Mouse (Mus musculus) lung, postnatal 36 days (tissue): ENCODE results near the gene Tas2r121.
"Not testable (repeated sequence)": the region's sequence is repeated elsewhere in the genome, so short reads cannot be mapped to it uniquely, and the experiment has no call there.

Experiments
- DNase-seq: peaks from one replicate; pipeline ENCODE4 v3.0.0; 2022; ENCODE audit warnings: mixed read lengths

Gene Tas2r121

DNA sequence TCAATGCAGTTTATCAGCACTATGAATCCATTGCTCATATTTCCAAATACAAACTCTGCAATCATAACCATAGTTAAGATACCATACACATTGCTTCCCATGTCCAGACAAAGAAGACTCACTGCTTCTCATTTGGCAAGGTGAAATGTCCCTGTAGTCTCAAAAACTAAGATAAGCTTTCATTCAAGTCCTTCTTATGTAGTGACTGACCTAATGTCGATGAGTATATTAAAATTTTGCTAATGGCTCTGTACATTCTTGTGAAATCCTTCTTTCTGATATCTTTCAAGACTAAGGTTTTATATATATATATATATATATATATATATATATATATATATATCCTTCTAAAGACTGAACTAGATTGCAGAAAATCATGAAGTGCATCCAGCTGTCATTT, at the start of gene Tas2r121:
TSS of gene Tas2r121 (minus strand) at position 101 of the 400 bp plus-strand sequence.
- DNase-seq, result no peak

DNA sequence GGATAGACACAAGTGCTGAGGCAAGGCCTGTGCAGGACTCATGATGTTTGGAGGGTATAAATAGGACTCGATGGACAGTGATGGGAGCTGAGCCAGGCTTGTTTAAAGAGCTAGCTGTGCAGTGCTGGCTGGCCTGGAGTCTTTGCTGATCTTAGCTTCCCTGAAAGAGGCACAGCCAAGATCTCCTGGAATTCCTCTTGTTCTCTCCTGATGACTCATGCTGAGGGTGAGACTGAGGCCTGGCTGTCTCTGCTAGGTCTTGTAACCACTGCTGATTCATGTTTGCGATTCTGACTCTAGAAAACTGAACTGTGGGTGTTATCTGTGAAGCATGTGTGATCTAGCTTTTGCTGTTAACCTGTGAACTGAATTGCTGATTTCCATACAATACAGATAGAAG, 49.4 kb upstream of the Tas2r121 start:
- no peak for DNase-seq

GRCm38 (mm10) chr6:132737935-132738334, 37.1 kb upstream of the Tas2r121 start, which contains the start of gene Tas2r115:
Gene Tas2r115 (minus strand): TSS chr6:132738035.
- no peak for DNase-seq

DNA sequence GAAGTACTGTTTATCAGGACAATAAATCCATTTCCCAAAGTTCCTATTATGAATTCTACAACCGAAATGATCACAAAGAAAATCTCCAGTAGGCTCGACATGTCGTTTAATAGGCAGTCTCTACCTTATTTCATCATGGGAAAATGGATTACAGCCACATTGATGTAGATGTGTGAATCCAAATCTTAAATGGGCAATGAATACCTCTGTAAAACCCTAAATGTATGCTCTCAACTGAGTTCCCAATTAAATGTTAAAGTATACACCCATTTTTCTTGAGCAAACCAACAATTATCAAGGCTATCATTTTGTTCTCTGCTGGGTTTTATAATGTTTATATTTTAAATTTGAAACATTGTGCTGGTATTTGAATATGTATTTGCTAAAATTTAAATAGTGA, 11.0 kb upstream of the Tas2r121 start, which contains the start of gene Tas2r122:
TSS of gene Tas2r122 (minus strand) at position 101 of the 400 bp plus-strand sequence.
- no peak for DNase-seq

DNA sequence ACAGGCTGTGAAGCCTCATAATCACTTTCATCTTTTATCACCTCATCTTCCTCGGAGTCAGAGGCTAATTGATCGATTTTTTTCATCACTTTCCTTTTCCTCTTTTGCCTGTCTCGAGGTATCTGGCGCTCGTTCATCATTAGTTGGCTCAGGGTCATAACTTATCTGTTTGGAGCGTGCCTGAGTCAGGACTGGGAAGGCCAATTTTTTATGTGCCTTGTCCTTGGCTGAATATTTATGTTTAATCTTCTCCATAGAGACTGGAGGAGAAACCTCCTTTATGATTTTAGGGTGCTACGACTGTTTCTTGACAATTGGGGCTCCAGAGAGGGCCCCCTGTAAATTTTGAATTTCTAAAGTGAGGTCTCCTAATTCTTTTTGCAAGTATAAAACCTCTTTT, 9.2 kb downstream of the Tas2r121 start:
- DNase-seq, result not testable (repeated sequence)

DNA sequence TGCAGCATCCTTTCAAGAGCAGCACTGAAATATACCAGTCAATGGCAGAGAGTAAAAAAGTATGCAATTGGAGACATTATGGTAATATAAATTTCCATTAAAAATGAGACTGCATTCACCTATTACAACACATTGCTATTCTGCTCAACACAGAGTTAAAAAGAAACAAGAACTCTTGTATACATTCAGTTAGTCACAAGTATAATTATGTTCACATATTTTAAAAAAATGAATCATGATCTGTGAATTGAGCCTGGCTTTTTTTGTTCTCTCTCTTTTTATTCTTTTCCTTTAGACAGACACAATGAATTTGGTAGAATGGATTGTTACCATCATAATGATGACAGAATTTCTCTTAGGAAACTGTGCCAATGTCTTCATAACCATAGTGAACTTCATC, 44.2 kb downstream of the Tas2r121 start, which contains the start of gene Tas2r120:
TSS of gene Tas2r120 (plus strand) at position 301 of the 400 bp plus-strand sequence.
- no peak for DNase-seq

DNA sequence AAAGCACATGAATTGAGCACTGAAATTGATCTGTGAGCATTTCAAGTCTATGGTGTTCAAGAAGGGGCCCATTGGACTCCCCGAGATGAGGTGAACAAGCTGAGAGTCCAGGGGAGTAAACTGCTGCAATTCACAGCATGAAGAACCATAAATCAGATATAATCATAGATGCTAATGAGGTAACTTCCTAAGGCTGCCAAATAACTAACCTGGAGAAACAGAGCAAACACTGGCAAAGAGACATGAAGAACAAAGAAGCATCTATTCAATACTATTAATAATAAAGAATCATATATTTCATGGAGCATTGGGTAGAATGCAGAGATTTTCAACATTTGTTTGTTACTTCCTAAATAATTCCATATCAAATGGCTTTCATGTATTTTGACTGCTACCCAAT, 49.4 kb downstream of the Tas2r121 start, which contains the start of gene A630073D07Rik:
TSS of gene A630073D07Rik (minus strand) at position 101 of the 400 bp plus-strand sequence.
- no peak for DNase-seq
